ENCODE assay signal across 8 mouse cellular contexts in genomic region chr2:121587523-121588308, GRCm38 (mm10).
DNase-seq lines count a peak whose midpoint lies in the region; ATAC-seq and TF ChIP-seq lines count a peak whose summit lies in the region.

No protein-coding gene starts in this region.

- peak overlapping the region; percentile 46; the same call in 1 of the 2 replicates for H3K27ac ChIP-seq in layer of hippocampus, adult 2 months
- H3K27ac ChIP-seq in hindbrain, embryonic 15.5 days (replicated peaks), result peak overlapping the region; percentile 52
- peak overlapping the region; percentile 30; the same call in 1 of the 2 replicates for H3K27ac ChIP-seq in midbrain, embryonic 12.5 days (replicated peaks)

- H3K36me3 ChIP-seq in hindbrain, embryonic 15.5 days, result no peaks in the 10 kb centered on the region
- H3K36me3 ChIP-seq in midbrain, embryonic 12.5 days, result 0 out of 2 replicates have a peak, but pooled peaks cover 5% of the 10 kb centered on the region

- H3K9me3 ChIP-seq in hindbrain, embryonic 15.5 days, result no peaks in the 10 kb centered on the region
- H3K9me3 ChIP-seq in midbrain, embryonic 12.5 days, result no peaks in the 10 kb centered on the region

- WGBS in hindbrain, embryonic 15.5 days, result 36% methylated on average over 12 of the region's 12 CpGs
- 37% methylated on average over 12 of the region's 12 CpGs for WGBS in midbrain, embryonic 12.5 days

- H3K4me3 ChIP-seq in layer of hippocampus, adult 2 months, result no peak overlapping the region
- H3K4me3 ChIP-seq in hindbrain, embryonic 15.5 days, result no peak overlapping the region
- H3K4me3 ChIP-seq in midbrain, embryonic 12.5 days, result no peak overlapping the region

- no peak for DNase-seq in layer of hippocampus, adult 2 months (ENCODE audit: low spot score in 2 of 2)
- DNase-seq in layer of hippocampus, adult 8-10 months (ENCODE audit: low spot score in 2 of 2), result no peak
- peak; percentile 67 to 69 for DNase-seq in cerebellum, postnatal 36 days
- no peak for DNase-seq in ovary, postnatal 14 days (ENCODE audit: low spot score)
- DNase-seq in B cell, adult 2 months, result no peak
- DNase-seq in kidney, adult 9 months, result no peak

- ATAC-seq in hindbrain, embryonic 15.5 days (ENCODE audit: low FRiP score, low read depth), result peak; percentile 46
- peak; percentile 30 for ATAC-seq in midbrain, embryonic 12.5 days (ENCODE audit: low FRiP score, low read depth)

- H3K4me1 ChIP-seq in hindbrain, embryonic 15.5 days (replicated peaks), result peaks cover 30% of the 10 kb centered on the region
- H3K4me1 ChIP-seq in midbrain, embryonic 12.5 days, result peaks cover 15% of the 10 kb centered on the region

- H3K27me3 ChIP-seq in hindbrain, embryonic 15.5 days, result no peaks in the 10 kb centered on the region
- peaks cover 23% of the 10 kb centered on the region for H3K27me3 ChIP-seq in midbrain, embryonic 12.5 days

- no peak for TF ChIP-seq CTCF in layer of hippocampus, adult 2 months (conservative IDR thresholded peaks at IDR 0.05)

- no peak overlapping the region for H3K9ac ChIP-seq in hindbrain, embryonic 15.5 days
- no peak overlapping the region for H3K9ac ChIP-seq in midbrain, embryonic 12.5 days (replicated peaks)

- no peak overlapping the region for H3K4me2 ChIP-seq in hindbrain, embryonic 15.5 days
- no peak overlapping the region for H3K4me2 ChIP-seq in midbrain, embryonic 12.5 days (replicated peaks)

Comparison
In these comparisons a context has a peak if more than half of its experiments do, and no peak if none do; other contexts are left out.
1. DNase-seq: peak in cerebellum, postnatal 36 days (2 of 2); none in layer of hippocampus, adult 2 months (0 of 2), layer of hippocampus, adult 8-10 months (0 of 2), ovary, postnatal 14 days (single experiment), B cell, adult 2 months (0 of 2) and kidney, adult 9 months (single experiment).
2. Peak in every context shown above with its lines, with median percentiles within 50 percentile points of each other: H3K27ac ChIP-seq.